Mouse (Mus musculus): ENCODE results near the gene Hand1.

The Hand1 gene

GRCm38 (mm10) chr11:57801766-57802510, 30.7 kb downstream of the Hand1 start:
- DNase-seq = peak; percentile 72 to 73

DNA sequence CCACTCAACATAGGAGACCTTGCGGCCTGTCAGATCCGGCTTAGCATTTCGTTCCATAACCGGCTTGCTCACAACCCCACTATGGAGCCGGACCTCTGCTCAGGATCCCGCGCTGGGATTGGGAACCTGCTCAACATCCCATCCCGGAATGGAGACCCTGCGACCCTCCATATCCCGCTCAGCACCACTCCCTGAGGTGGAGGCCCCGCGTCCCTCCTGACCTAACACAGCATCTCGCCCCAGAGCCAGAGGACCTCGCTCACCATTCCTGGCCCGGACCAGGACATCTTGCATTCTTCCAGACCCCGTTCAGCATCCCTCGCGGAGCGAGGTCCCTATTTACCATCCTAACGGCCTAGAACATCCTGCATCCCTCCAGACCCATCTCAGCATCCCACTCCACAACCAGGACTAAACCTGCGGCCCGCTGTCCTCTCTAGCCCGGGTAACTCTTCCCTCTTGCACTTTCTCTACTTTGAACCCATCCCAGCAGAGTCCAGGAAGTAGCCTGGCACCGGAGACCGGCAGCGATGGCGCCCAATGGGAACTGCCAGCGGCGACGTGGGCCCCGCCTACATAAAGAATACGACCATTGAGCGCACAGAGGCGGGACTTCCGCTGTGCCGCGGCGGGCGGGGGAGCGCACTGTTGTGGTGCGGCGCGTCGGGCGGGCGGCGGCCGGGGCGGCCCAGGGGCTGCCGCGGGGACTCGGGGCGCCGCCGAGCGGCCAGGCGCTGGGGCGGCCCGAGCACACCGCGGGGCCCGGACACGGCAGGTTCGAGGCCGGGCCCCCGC, 31.4 kb downstream of the Hand1 start, which contains the start of gene Sap30l:
TSS of gene Sap30l (plus strand) at position 667 of the 795 bp plus-strand sequence.
- DNase-seq = peak; percentile 98 to 99

- peak in 1 of 2 experiments; percentile 25 for DNase-seq
These were observed 32.2 kb downstream of the Hand1 start for GRCm38 (mm10) chr11:57800266-57800951.

DNA sequence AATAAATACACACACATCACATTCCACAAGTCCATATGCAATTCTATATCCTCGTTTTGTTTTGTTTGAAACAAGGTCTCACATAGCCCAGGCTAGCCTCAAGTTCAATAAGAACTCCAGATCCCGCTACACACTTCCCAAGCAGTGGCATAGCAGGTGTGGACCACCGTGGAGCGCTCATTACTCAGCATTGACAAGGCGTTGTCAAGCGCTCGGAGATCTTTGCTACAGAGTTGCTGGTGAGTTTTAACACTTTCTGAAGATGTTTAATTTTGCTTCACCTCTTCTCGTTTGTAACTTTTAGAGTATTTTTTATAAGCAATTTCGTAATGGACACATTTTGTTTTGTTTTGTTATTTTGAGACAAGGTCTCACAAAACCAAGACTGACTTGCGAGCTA, 33.2 kb downstream of the Hand1 start:
- no peak for DNase-seq

- DNase-seq = no peak
These were observed 34.8 kb downstream of the Hand1 start for GRCm38 (mm10) chr11:57797828-57798227.

DNA sequence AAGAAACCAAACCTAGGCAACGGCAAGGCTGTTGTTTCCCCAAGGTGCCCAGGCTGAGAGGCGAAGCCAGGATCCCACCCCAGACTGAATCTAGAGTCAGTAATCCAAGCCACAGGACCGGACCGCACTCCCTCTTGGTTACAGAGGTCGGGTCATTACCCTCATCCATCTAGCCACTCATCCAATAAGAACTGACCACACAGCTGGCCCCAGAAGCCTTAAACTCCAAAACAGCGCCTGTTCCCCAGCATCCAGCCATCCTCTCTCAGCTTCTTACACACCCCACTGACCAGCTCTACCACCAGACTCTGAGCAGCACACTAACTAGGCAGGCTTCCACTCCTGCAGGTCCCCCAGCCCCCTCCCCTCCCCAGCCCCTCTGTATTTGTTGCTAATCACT, 37.5 kb downstream of the Hand1 start:
- no peak for DNase-seq

GRCm38 (mm10) chr11:57790866-57791535, 41.6 kb downstream of the Hand1 start:
- DNase-seq = no peak

DNA sequence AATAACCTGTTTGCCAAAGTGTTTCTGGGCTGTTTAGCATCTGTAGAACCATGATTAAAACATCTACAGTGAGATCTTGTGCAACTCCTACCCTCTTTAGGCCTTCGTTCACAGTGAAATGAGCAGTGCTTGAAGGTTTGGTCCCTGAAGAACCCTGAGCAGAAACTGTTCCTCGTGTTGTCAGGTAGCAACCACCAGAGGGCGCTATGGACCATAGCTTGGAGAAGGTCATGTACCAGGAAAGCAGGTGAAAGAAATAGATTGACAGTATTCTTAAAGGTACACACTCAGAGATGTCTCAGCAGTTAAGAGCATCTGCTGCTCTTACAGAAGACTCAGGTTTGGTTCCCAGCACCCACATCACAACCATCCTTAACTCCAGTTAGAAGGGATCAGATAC, 44.7 kb downstream of the Hand1 start:
- no peak for DNase-seq

DNA sequence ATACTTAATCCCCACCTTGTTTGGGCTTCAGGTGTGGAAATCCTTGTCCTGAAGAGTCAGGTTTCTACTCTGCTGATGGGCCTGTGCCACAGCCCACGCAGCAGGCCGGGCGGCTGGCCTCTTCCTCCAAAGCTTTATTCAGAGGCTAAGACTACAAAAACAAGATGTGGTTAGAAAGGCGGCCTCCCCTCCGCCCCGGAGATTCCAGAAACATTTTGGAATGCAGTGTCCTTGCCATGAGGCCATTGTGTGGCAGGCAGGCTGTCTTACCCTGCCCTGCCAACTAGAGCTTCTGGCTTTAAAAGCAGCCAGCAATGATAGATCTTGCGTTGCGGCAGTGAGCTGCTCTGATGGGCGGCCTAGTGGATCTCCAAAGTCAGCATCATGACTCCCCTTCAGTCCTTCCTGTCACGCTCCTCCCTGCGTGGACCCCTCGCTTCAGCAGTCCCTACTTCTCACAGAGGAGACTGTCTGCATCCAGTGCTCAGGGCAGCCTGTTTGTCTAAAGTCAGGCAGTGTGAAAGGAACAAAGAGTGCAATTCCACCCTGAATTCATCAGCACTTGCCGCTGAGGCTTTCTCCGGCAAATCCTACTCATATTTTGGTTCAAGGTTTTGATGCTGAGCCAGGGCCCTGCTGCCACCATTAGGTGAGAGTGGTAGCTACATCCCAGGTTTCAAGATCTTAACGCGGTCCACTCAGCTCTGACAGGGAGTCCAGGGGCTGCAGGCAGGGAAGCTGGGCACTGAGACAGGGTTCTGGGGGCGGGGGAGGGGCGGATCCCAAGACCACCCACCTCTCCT, 45.8 kb downstream of the Hand1 start:
- peak; percentile 80 to 85 for DNase-seq

- no peak for DNase-seq
These were observed 52.8 kb downstream of the Hand1 start for GRCm38 (mm10) chr11:57779824-57780223.
